Mouse (Mus musculus) lung, adult 2 months (tissue): Measurements from ENCODE around the gene Ltv1.

ENCODE experiments used
- CTCF ChIP-seq: fragments of 200-500 bp; IDR thresholded peaks from 2 replicates; pipeline ENCODE4 v1.5.1; 2011; ENCODE audit warnings: mild to moderate bottlenecking, low read length, control low read depth; ENCODE audit not compliant: insufficient read depth
- POLR2A ChIP-seq: fragments of 200-500 bp; IDR thresholded peaks from 2 replicates; pipeline ENCODE4 v1.6.1; 2011; ENCODE audit warnings: low read depth, mild to moderate bottlenecking, control low read depth, low read length, borderline replicate concordance; ENCODE audit errors: extremely low read depth

GRCm38 (mm10) chr10:13230716-13231115, 37.7 kb upstream of the Ltv1 start:
- TF ChIP-seq POLR2A (no peak), CTCF (no peak)
